Mouse (Mus musculus) liver, embryonic 12.5 days (tissue): ENCODE data around the gene Stpg2. TPM values are rescaled to one million over a fixed set of nuclear protein-coding genes. Genes with fewer than 3 reads are reported as not detected.
"Not testable (repeated sequence)": the region's sequence is repeated elsewhere in the genome, so short reads cannot be mapped to it uniquely, and the experiment has no call there.

ENCODE experiments used
- ATAC-seq: fragments of 200-750 bp; cut with Nextera tagmentation; 2 replicates; pipeline ENCODE4 v1.8.0; 2017; ENCODE audit warnings: moderate number of reproducible peaks, mild to moderate bottlenecking, moderate library complexity
- H3K27ac ChIP-seq: fragments of 300-500 bp; sonication (generic); 2 replicates; pipeline ENCODE4 v1.5.1; 2016; ENCODE audit warnings: mild to moderate bottlenecking
- H3K27me3 ChIP-seq: fragments of 300-500 bp; sonication (generic); replicated peaks from 2 replicates; pipeline ENCODE4 v1.6.1; 2016; ENCODE audit warnings: mild to moderate bottlenecking, moderate library complexity
- H3K36me3 ChIP-seq: fragments of 300-500 bp; sonication (generic); 2 replicates; pipeline ENCODE4 v1.6.1; 2016; ENCODE audit warnings: mild to moderate bottlenecking, moderate library complexity
- H3K4me1 ChIP-seq: fragments of 300-500 bp; sonication (generic); 2 replicates; pipeline ENCODE4 v1.6.1; 2016
- H3K4me2 ChIP-seq: fragments of 300-500 bp; sonication (generic); 2 replicates; pipeline ENCODE4 v1.6.1; 2016; ENCODE audit warnings: mild to moderate bottlenecking, moderate library complexity
- H3K4me3 ChIP-seq: fragments of 300-500 bp; sonication (generic); 2 replicates; pipeline ENCODE4 v1.5.1; 2016; ENCODE audit warnings: mild to moderate bottlenecking, moderate library complexity
- H3K9ac ChIP-seq: fragments of 300-500 bp; sonication (generic); 2 replicates; pipeline ENCODE4 v1.6.1; 2016; ENCODE audit warnings: mild to moderate bottlenecking, moderate library complexity
- H3K9me3 ChIP-seq: fragments of 300-500 bp; sonication (generic); replicated peaks from 2 replicates; pipeline ENCODE4 v1.6.1; 2016; ENCODE audit warnings: mild to moderate bottlenecking, moderate library complexity
- WGBS: fragments of 180-500 bp; shearing (Covaris S2); methylation state at CpG from one replicate; pipeline ENCODE4 v1.1.7; 2016; ENCODE audit not compliant: insufficient replicate concordance; 5-methylcytosine and 5-hydroxymethylcytosine counted together
- polyA plus RNA-seq: library from polyadenylated mRNA; unstranded; fragments of >200 nt; fragmentation: Nextera tagmentation; extraction: Ambion mirVana; gene quantifications from 2 replicates; pipeline ENCODE4 v1.2.1, GENCODE M21; 2016

The Stpg2 gene
- polyA plus RNA-seq, 1 experiment from 2014 or later: not detected

GRCm38 (mm10) chr3:139495939-139496338 lies 290.4 kb downstream of the Stpg2 start:
- 68% methylated on average over 3 of the region's 3 CpGs for WGBS

DNA sequence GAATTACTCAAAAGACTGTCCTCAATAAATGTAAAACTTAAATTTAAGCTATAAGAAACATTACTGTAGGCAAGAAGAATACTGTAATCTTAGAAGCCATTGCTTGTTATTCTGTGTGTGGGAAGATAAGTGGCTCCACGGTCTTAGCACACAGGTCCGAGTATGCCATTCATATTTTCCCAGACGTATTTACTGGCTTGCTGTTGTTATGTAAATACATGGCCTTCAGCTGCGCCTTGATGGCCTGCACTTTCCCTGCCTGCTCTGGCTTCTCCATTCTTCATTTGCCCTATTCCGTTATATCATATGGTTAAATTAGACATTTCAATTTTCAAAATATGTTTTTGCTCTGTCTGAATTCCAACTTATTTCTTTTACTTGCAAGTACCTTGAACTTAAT lies 296.7 kb downstream of the Stpg2 start:
- Histone ChIP-seq H3K9me3 (no peaks in the 10 kb centered on the region), H3K27me3 (no peaks in the 10 kb centered on the region), H3K9ac (no peak overlapping the region), H3K27ac (no peak overlapping the region), H3K4me1 (no peaks in the 10 kb centered on the region), H3K36me3 (no peaks in the 10 kb centered on the region), H3K4me2 (no peak overlapping the region), H3K4me3 (no peak overlapping the region)
- no peak for ATAC-seq
- 71% methylated on average over 5 of the region's 5 CpGs for WGBS

More at GRCm38 (mm10) chr3:139495939-139496338, 290.4 kb downstream of the Stpg2 start:
- no peak for ATAC-seq
- H3K4me1 ChIP-seq: no peaks in the 10 kb centered on the region
- H3K36me3 ChIP-seq: no peaks in the 10 kb centered on the region
- no peak overlapping the region for H3K27ac ChIP-seq
- H3K9me3 ChIP-seq: no peaks in the 10 kb centered on the region
- no peak overlapping the region for H3K9ac ChIP-seq
- no peaks in the 10 kb centered on the region for H3K27me3 ChIP-seq
- H3K4me2 ChIP-seq: no peak overlapping the region
- H3K4me3 ChIP-seq: no peak overlapping the region

- Histone ChIP-seq H3K9me3 (no peaks in the 10 kb centered on the region), H3K4me2 (no peak overlapping the region), H3K27me3 (no peaks in the 10 kb centered on the region), H3K27ac (no peak overlapping the region), H3K9ac (no peak overlapping the region), H3K4me1 (no peaks in the 10 kb centered on the region), H3K36me3 (no peaks in the 10 kb centered on the region), H3K4me3 (no peak overlapping the region)
- 45% methylated on average over 6 of the region's 6 CpGs for WGBS
- no peak for ATAC-seq
These were observed 303.9 kb downstream of the Stpg2 start for GRCm38 (mm10) chr3:139509275-139509985.

GRCm38 (mm10) chr3:139578496-139578895 lies 373.0 kb downstream of the Stpg2 start:
- WGBS: 70% methylated on average over 2 of the region's 2 CpGs
- no peaks in the 10 kb centered on the region for H3K36me3 ChIP-seq
- H3K4me2 ChIP-seq: no peak overlapping the region
- H3K9ac ChIP-seq: no peak overlapping the region
- no peak overlapping the region for H3K27ac ChIP-seq
- H3K4me3 ChIP-seq: no peak overlapping the region
- H3K4me1 ChIP-seq: no peaks in the 10 kb centered on the region
- H3K27me3 ChIP-seq: no peaks in the 10 kb centered on the region
- no peak for ATAC-seq
- no peaks in the 10 kb centered on the region for H3K9me3 ChIP-seq

DNA sequence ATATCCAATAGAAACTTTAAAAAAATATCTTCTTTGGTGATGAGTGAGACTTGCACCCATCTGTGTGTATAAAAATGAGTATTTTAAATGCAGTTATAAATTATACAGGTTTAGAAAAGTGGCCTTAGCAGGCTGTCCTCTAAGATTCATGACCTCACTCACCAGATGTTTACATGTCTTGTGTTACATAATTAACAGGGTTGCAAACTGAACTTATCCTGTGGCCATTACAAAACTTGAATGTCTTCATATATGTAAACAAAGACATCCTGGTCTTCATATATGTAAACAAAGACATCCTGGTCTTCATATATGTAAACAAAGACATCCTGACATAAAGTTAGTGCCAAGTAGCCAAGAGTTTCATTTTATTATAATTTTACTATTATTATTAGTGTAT lies 375.8 kb downstream of the Stpg2 start:
- Histone ChIP-seq H3K4me2 (no peak overlapping the region), H3K4me3 (no peak overlapping the region), H3K27me3 (no peaks in the 10 kb centered on the region), H3K9me3 (no peaks in the 10 kb centered on the region), H3K4me1 (no peaks in the 10 kb centered on the region), H3K27ac (no peak overlapping the region), H3K9ac (no peak overlapping the region), H3K36me3 (no peaks in the 10 kb centered on the region)
- no peak for ATAC-seq

DNA sequence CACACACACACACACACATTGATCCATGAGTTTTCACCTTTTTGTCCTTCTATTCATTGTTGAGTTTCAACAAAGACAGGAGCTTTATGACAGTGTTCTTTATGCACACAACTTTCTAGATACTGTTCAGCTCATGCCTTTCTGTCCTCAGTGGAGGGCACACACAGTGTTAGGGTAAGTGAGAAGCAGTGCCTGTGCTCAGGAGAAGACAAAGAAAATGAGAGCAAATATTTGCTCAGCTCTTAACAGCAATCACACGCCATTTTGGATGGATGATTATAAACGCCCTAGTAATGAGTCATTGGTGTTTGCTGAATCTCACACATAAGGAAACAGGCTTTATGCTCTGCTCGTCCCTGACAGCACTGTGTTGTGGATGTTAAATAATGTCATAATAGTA lies 394.0 kb downstream of the Stpg2 start:
- Histone ChIP-seq H3K9ac (no peak overlapping the region), H3K27ac (no peak overlapping the region), H3K4me3 (no peak overlapping the region), H3K36me3 (no peaks in the 10 kb centered on the region), H3K4me2 (no peak overlapping the region), H3K4me1 (no peaks in the 10 kb centered on the region), H3K9me3 (no peaks in the 10 kb centered on the region; the same call in 1 of the 2 replicates), H3K27me3 (no peaks in the 10 kb centered on the region)
- ATAC-seq: no peak
- WGBS: 62% methylated on average over 3 of the region's 3 CpGs

GRCm38 (mm10) chr3:139608267-139608666 lies 402.8 kb downstream of the Stpg2 start:
- not testable (repeated sequence) for H3K36me3 ChIP-seq, ATAC-seq, H3K27me3 ChIP-seq, H3K9ac ChIP-seq, H3K4me1 ChIP-seq, H3K27ac ChIP-seq, H3K4me2 ChIP-seq, H3K9me3 ChIP-seq, H3K4me3 ChIP-seq

DNA sequence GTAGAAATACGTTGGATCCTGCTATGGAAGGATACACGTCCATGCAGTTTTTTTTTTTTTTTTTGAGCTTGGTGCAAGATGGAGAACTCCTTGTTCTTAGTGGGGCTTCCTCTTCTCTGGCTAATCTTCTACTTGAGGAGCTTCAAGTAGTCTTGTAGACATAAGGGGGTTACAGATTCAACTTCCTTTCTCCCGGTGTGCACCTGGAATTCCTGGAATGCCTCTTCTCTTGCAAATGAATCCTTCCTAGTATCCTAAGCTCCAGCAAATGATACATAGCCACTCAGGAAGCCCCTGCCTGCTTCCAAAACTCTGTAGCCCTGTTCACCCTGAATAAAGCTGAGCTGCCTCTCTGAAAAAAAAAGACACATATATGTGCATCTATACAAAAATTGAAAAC lies 409.1 kb downstream of the Stpg2 start:
- Histone ChIP-seq H3K4me2 (no peak overlapping the region), H3K27me3 (no peaks in the 10 kb centered on the region), H3K27ac (no peak overlapping the region), H3K4me3 (no peak overlapping the region), H3K4me1 (no peaks in the 10 kb centered on the region), H3K9me3 (no peaks in the 10 kb centered on the region), H3K36me3 (no peaks in the 10 kb centered on the region), H3K9ac (no peak overlapping the region)
- 40% methylated on average over 3 of the region's 3 CpGs for WGBS
- no peak for ATAC-seq

GRCm38 (mm10) chr3:139615791-139616190 lies 410.3 kb downstream of the Stpg2 start:
- no peaks in the 10 kb centered on the region for H3K9me3 ChIP-seq
- 76% methylated on average over 7 of the region's 7 CpGs for WGBS
- no peaks in the 10 kb centered on the region for H3K4me1 ChIP-seq

GRCm38 (mm10) chr3:139637887-139638286 lies 432.4 kb downstream of the Stpg2 start:
- Histone ChIP-seq H3K9me3 (no peaks in the 10 kb centered on the region), H3K4me3 (no peak overlapping the region), H3K36me3 (no peaks in the 10 kb centered on the region), H3K4me2 (no peak overlapping the region), H3K9ac (no peak overlapping the region), H3K27ac (no peak overlapping the region), H3K27me3 (no peaks in the 10 kb centered on the region), H3K4me1 (no peaks in the 10 kb centered on the region)
- no peak for ATAC-seq
- WGBS: 71% methylated on average over 8 of the region's 8 CpGs

More at GRCm38 (mm10) chr3:139615791-139616190, 410.3 kb downstream of the Stpg2 start:
- Histone ChIP-seq H3K27me3 (no peaks in the 10 kb centered on the region), H3K4me2 (no peak overlapping the region), H3K9ac (no peak overlapping the region), H3K36me3 (no peaks in the 10 kb centered on the region), H3K4me3 (no peak overlapping the region), H3K27ac (no peak overlapping the region)
- no peak for ATAC-seq

DNA sequence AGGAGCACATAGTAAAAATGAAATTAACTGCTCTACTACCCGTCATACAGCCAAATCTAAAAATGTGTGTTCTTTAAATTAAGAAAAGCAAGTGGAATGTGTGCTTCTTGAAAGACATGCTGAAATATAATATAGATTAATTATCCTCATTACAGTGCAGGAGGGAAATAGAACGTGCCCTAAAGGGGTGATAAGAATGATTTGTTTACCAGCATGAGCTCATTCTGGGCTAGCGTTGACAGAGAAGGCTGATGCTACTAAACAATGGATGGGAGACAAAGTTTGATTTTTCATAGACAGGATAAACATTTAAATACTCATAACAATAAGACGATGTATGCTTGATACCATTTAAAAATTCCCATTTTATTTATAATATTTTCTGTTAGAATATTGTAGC lies 446.0 kb downstream of the Stpg2 start:
- no peak for ATAC-seq
- H3K27me3 ChIP-seq: no peaks in the 10 kb centered on the region
- H3K36me3 ChIP-seq: no peaks in the 10 kb centered on the region
- H3K27ac ChIP-seq: no peak overlapping the region
- no peaks in the 10 kb centered on the region for H3K9me3 ChIP-seq
- H3K4me2 ChIP-seq: no peak overlapping the region
- no peaks in the 10 kb centered on the region for H3K4me1 ChIP-seq
- WGBS: 70% methylated on average over 4 of the region's 4 CpGs
- no peak overlapping the region for H3K9ac ChIP-seq
- no peak overlapping the region for H3K4me3 ChIP-seq

DNA sequence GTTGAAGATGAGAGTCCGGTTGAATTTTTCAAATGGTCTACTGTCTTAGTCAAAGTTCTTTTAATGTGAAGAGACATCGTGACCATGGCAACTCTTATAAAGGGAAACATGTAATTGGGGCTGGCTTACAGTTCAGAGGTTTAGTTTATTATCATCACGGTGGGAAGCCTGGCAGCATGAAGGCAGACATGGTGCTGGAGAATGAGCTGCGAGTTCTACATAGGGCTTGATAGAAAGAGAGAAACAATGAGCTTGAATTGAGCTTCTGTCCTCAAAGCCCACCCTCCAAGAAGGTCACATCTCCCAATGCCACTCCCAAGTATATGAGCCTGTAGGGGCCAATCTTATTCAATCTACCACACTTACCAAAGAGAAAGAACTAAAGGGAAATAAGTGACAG lies 453.9 kb downstream of the Stpg2 start:
- Histone ChIP-seq H3K9ac (no peak overlapping the region), H3K36me3 (no peaks in the 10 kb centered on the region), H3K4me1 (no peaks in the 10 kb centered on the region), H3K9me3 (no peaks in the 10 kb centered on the region), H3K4me3 (no peak overlapping the region), H3K27me3 (no peaks in the 10 kb centered on the region), H3K27ac (no peak overlapping the region), H3K4me2 (no peak overlapping the region)
- no peak for ATAC-seq
- 59% methylated on average over 4 of the region's 4 CpGs for WGBS

DNA sequence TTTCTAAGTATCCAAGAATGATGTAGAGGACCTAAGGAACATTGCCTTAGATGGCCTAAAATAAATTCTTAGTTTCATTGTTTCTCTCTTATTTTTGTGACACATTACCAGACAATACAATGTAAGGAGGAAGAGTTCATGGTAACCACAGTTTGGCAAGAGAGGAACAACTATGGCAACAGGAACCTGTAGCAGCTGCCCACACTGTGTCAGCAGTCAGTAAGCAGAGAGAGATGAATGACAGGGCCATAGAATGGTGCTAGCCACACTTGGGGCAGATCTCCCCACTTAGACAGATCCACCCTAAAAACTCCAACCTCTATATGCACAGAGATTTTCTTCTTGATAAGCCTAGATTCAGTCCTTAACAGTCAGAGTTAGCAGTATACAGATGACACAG lies 456.7 kb downstream of the Stpg2 start:
- no peak overlapping the region for H3K27ac ChIP-seq
- H3K4me1 ChIP-seq: no peaks in the 10 kb centered on the region
- H3K4me2 ChIP-seq: no peak overlapping the region
- no peaks in the 10 kb centered on the region for H3K36me3 ChIP-seq
- H3K9ac ChIP-seq: no peak overlapping the region
- H3K9me3 ChIP-seq: no peaks in the 10 kb centered on the region
- ATAC-seq: no peak
- H3K4me3 ChIP-seq: no peak overlapping the region
- H3K27me3 ChIP-seq: no peaks in the 10 kb centered on the region
